Mouse (Mus musculus): Measurements from ENCODE around the gene Zc3h10. TPM values are rescaled to one million over a fixed set of nuclear protein-coding genes. Genes with fewer than 3 reads are reported as not detected.
"Not testable (repeated sequence)": the region's sequence is repeated elsewhere in the genome, so short reads cannot be mapped to it uniquely, and the experiment has no call there.

Zc3h10 gene
- polyA plus RNA-seq, 1 experiment from 2014 or later, result 16.3 TPM

DNA sequence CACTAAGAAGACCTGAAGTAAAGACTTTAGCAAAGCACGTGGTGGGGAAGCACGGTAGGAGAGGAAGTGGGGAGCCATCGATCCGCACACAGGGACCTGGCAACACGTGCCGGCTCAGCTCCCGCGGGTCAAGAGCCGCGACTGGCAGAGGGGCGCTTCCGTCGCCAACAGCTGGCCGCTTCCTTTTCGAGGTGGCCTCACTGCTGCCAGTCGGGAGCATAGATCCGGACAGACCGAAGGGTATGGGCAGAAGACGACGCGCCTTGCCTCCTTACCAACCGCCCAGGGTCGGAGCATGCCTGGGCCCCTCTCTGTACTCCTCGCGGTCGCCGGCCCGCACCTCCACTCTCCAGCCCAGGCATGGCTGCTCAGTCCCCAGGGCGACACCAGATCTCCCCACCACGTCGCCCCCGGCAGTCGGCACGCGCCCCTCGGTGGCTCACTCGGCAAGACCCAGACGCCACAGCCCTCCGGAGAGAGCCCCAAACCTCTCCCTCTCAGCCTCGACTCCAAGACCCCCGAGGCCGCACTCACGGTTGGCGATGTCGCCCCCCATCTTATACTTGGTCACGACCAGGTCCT, 17.7 kb upstream of the Zc3h10 start:
- WGBS, result under 1% methylated on average over 46 of the region's 46 CpGs
- H3K4me1 ChIP-seq (replicated peaks; ENCODE audit: control insufficient read depth, insufficient read depth, low read length), result peaks cover 13% of the 10 kb centered on the region

DNA sequence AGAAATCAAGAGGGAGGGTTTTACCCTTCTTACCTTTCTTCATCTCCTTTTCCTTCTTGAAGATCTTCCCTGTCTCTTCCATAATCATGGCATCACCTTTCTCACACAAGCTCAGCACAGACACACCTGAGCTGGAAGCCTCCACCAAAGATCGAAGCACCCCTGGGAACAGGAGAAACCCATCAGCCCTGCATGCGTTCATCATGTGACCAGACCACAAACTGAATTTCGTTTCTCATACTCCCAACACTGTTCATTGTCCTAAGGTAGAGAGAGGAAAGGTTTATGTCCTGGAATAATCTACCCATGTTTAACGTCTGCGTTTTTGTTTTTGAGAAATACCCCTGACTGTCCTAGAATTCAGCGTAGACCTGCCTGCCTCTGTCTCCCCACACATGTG, 16.0 kb upstream of the Zc3h10 start:
- no peak overlapping the region for H3K4me3 ChIP-seq (replicated peaks; ENCODE audit: low read length)
- H3K9ac ChIP-seq, result no peak overlapping the region
- peaks cover 48% of the 10 kb centered on the region for H3K36me3 ChIP-seq (replicated peaks; ENCODE audit: control insufficient read depth, insufficient read depth)
- peaks cover 13% of the 10 kb centered on the region for H3K4me1 ChIP-seq (replicated peaks; ENCODE audit: control insufficient read depth, insufficient read depth, low read length)
- WGBS, result 90% methylated on average over 6 of the region's 6 CpGs
- 0 out of 2 replicates have a peak overlapping the region, but pooled peaks have one; percentile 88 for H3K4me2 ChIP-seq (replicated peaks)
- H3K27me3 ChIP-seq (ENCODE audit: control insufficient read depth, insufficient read depth, low read length), result no peaks in the 10 kb centered on the region
- ATAC-seq (ENCODE audit: low FRiP score) (no peak), DNase-seq (ENCODE audit: low spot score) (no peak)
- no peaks in the 10 kb centered on the region for H3K9me3 ChIP-seq (ENCODE audit: control insufficient read depth, low read length)
- no peak overlapping the region for H3K27ac ChIP-seq

More for the DNA sequence above, 17.7 kb upstream of the Zc3h10 start:
- Histone ChIP-seq H3K4me2 (replicated peaks) (peak overlapping the region; percentile 88), H3K4me3 (replicated peaks; ENCODE audit: low read length) (peak overlapping the region; percentile 75), H3K27ac (peak overlapping the region; percentile 83), H3K9ac (peak overlapping the region; percentile 81), H3K36me3 (replicated peaks; ENCODE audit: control insufficient read depth, insufficient read depth) (peaks cover 30% of the 10 kb centered on the region), H3K27me3 (ENCODE audit: control insufficient read depth, insufficient read depth, low read length) (no peaks in the 10 kb centered on the region), H3K9me3 (ENCODE audit: control insufficient read depth, low read length) (no peaks in the 10 kb centered on the region)
- DNase-seq (ENCODE audit: low spot score) (no peak), ATAC-seq (ENCODE audit: low FRiP score) (no peak; the same call in 1 of the 2 replicates)

DNA sequence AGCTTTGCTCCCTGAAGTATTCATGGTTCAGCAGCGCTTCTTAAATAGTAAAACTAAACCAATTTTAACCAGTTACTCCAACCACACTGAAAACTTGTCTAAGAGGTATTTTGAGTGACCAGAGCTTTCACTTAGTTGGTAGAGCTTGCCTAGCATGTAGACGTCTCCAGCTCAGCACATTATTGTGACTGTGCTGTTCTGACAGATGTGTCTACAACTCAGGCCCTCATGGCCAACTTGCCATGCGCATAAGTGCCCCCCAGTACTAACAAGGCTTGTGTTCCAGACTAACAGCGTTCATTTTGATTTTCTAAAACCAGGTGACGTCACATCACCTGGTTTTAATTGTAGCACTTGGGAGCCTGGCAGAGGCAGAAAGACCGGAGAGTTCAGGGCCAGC, 9.4 kb upstream of the Zc3h10 start:
- no peak overlapping the region for H3K4me2 ChIP-seq (replicated peaks)
- ATAC-seq (ENCODE audit: low FRiP score) (no peak), DNase-seq (ENCODE audit: low spot score) (no peak)
- 89% methylated on average over 6 of the region's 6 CpGs for WGBS
- no peaks in the 10 kb centered on the region for H3K9me3 ChIP-seq (ENCODE audit: control insufficient read depth, low read length)
- no peaks in the 10 kb centered on the region for H3K27me3 ChIP-seq (ENCODE audit: control insufficient read depth, insufficient read depth, low read length)
- H3K9ac ChIP-seq, result no peak overlapping the region
- H3K27ac ChIP-seq, result no peak overlapping the region
- H3K4me1 ChIP-seq (replicated peaks; ENCODE audit: control insufficient read depth, insufficient read depth, low read length), result no peaks in the 10 kb centered on the region
- peaks cover 51% of the 10 kb centered on the region for H3K36me3 ChIP-seq (replicated peaks; ENCODE audit: control insufficient read depth, insufficient read depth)
- H3K4me3 ChIP-seq (replicated peaks; ENCODE audit: low read length), result no peak overlapping the region

DNA sequence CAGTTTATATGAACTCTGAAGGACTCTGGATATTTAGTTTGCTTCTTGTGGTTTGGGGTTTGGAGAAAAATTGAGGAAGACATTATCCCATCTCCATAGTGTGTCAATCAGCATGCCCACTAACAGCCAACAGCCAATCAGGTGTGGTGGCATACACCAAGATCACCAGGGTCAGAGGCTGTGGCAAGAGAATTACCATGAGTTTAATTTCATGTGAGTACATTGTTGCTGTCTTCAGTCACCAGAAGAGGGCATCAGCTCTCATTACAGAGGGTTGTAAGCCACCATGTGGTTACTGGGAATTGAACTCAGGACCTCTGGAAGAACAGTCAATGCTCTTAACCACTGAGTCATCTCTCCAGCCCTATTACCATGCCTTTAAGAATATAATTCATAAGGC, 8.7 kb upstream of the Zc3h10 start:
- Histone ChIP-seq H3K4me1 (replicated peaks; ENCODE audit: control insufficient read depth, insufficient read depth, low read length) (no peaks in the 10 kb centered on the region), H3K27me3 (ENCODE audit: control insufficient read depth, insufficient read depth, low read length) (no peaks in the 10 kb centered on the region), H3K4me3 (replicated peaks; ENCODE audit: low read length) (no peak overlapping the region), H3K36me3 (replicated peaks; ENCODE audit: control insufficient read depth, insufficient read depth) (peaks cover 45% of the 10 kb centered on the region), H3K9me3 (ENCODE audit: control insufficient read depth, low read length) (no peaks in the 10 kb centered on the region), H3K27ac (no peak overlapping the region), H3K9ac (no peak overlapping the region), H3K4me2 (replicated peaks) (no peak overlapping the region)
- DNase-seq (ENCODE audit: low spot score), result no peak
- no peak for ATAC-seq (ENCODE audit: low FRiP score)

DNA sequence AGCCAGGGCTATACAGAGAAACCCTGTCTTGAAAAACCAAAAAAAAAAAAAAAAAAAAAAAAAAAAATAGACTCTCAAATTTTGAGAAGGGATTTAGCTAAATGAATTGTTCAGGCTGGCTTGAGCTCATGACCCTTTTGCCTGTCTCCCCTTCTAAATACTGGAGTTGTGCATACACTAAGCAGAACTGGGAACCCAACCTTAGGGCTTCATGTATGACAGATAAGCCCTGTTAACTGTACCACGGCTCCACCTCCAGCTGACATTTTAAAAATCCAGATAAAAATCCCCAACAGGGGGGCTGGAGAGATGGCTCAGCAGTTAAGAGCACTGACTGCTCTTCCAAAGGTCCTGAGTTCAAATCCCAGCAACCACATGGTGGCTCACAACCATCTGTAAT, 8.0 kb upstream of the Zc3h10 start:
- H3K9ac ChIP-seq; H3K4me3 ChIP-seq (replicated peaks; ENCODE audit: low read length); H3K27me3 ChIP-seq (ENCODE audit: control insufficient read depth, insufficient read depth, low read length); H3K4me2 ChIP-seq (replicated peaks); ATAC-seq (ENCODE audit: low FRiP score); H3K9me3 ChIP-seq (ENCODE audit: control insufficient read depth, low read length); H3K27ac ChIP-seq; H3K4me1 ChIP-seq (replicated peaks; ENCODE audit: control insufficient read depth, insufficient read depth, low read length); DNase-seq (ENCODE audit: low spot score): not testable (repeated sequence)
- H3K36me3 ChIP-seq (replicated peaks; ENCODE audit: control insufficient read depth, insufficient read depth), result peaks cover 37% of the 10 kb centered on the region
- 100% methylated on average over 1 of the region's 1 CpGs for WGBS

DNA sequence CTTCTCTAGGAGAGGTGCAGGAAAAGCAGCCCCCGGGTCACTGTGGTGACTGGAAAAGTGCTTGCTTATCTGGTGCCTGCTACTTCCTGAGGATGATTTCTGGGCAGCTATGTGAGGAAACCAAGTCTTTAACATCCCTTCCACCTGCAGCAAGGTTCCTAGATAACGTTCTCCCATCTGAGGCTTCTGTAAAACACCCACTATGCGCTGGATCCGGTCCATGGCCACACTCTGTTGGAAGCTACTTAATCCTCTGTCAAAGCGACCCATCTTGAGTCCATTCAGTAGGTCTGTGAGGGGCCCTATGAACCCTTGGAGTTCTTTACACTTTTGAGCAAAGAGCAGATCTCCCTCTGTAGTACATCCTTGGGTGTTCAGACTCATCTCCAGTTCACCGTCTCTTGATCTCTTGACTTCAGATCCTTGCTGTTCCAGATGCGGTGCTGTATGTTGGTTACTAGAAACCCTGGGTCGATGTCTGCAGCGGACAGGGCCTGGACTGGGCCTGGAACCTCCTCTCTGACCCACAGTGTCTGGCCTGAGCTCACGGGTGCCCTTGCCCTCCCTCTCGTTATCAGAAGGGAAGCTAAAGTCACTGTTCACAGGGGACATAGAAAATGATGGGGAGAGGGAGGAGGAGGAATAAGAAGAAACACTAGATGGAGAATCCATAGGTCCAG, 2.7 kb upstream of the Zc3h10 start:
- peak overlapping the region; percentile 79; the same call in 1 of the 2 replicates for H3K27ac ChIP-seq
- not testable (repeated sequence) for H3K9ac ChIP-seq; H3K9me3 ChIP-seq (ENCODE audit: control insufficient read depth, low read length); H3K36me3 ChIP-seq (replicated peaks; ENCODE audit: control insufficient read depth, insufficient read depth); H3K4me3 ChIP-seq (replicated peaks; ENCODE audit: low read length); ATAC-seq (ENCODE audit: low FRiP score); H3K27me3 ChIP-seq (ENCODE audit: control insufficient read depth, insufficient read depth, low read length); H3K4me2 ChIP-seq (replicated peaks); DNase-seq (ENCODE audit: low spot score)
- 93% methylated on average over 11 of the region's 11 CpGs for WGBS
- peaks cover 11% of the 10 kb centered on the region for H3K4me1 ChIP-seq (replicated peaks; ENCODE audit: control insufficient read depth, insufficient read depth, low read length)

DNA sequence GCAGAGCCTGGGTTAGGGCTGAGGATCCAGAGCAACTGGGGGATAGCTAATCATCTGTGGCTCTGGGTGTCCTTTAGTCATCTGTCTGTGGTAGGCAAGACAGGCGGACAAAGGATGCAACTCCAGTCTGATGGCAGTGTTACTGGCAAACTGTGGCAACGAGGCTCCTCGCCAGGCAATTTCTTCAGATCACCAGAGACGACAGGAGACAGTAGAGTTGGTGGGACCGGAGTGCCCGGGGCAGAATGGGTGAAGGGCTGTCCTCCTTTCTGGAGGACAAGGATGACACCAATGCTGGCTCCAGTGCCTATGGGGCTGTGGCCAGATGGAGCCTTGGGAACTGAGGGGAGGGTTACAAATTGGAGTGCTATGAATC, 2.1 kb upstream of the Zc3h10 start:
- not testable (repeated sequence) for DNase-seq (ENCODE audit: low spot score); H3K27me3 ChIP-seq (ENCODE audit: control insufficient read depth, insufficient read depth, low read length); ATAC-seq (ENCODE audit: low FRiP score); H3K9me3 ChIP-seq (ENCODE audit: control insufficient read depth, low read length); H3K9ac ChIP-seq; H3K36me3 ChIP-seq (replicated peaks; ENCODE audit: control insufficient read depth, insufficient read depth)
- 68% methylated on average over 6 of the region's 6 CpGs for WGBS
- H3K4me3 ChIP-seq (replicated peaks; ENCODE audit: low read length), result 0 out of 2 replicates have a peak overlapping the region, but pooled peaks have one; percentile 82
- peak overlapping the region; percentile 82 for H3K4me2 ChIP-seq (replicated peaks)
- peak overlapping the region; percentile 79 for H3K27ac ChIP-seq
- H3K4me1 ChIP-seq (replicated peaks; ENCODE audit: control insufficient read depth, insufficient read depth, low read length), result peaks cover 11% of the 10 kb centered on the region

DNA sequence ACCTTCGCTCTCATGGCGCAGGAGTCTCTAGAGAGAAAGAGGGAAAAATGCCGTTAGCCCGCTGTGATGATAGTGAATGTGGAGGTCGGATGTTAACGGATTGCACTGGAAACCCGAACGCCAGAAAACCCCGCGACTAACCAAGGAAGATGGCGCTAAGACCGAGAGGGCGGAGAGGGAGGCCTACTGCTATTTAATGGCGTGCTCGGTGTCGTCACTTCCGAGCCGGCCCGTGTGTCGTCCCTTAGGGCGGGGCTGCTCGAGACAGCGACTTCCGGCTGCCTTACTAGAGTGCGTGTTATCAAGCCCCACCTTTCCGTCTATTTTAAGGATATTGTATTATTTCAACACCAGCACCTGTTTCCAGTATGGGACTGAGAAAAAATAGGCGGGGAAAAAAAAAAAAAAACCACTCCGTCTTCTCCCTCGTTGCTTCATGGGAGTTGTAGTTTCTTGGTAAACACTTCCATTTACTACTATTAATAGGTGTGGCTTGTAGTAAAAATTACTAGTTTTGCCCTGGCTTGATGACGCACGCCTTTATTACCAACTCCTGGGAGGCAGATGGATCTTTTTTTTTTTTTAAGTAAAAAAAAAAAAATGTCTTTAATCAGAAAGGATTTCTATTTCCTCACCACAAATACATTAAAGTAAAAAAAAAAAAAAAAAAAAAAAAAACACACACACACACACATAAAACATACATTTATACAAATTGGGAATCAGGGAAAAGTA, 1.5 kb upstream of the Zc3h10 start, which contains the start of gene Rpl41:
TSS of gene Rpl41 (minus strand) at position 359 of the 735 bp plus-strand sequence.
- Histone ChIP-seq H3K4me1 (replicated peaks; ENCODE audit: control insufficient read depth, insufficient read depth, low read length) (peaks cover 11% of the 10 kb centered on the region), H3K4me2 (replicated peaks) (peak within 1 kb of the TSS; percentile 82), H3K4me3 (replicated peaks; ENCODE audit: low read length) (peak within 1 kb of the TSS; percentile 82), H3K27ac (peak within 1 kb of the TSS; percentile 98), H3K9ac (peak within 1 kb of the TSS; percentile 94), H3K36me3 (replicated peaks; ENCODE audit: control insufficient read depth, insufficient read depth) (peaks cover 14% of the 10 kb centered on the region), H3K27me3 (ENCODE audit: control insufficient read depth, insufficient read depth, low read length) (no peaks in the 10 kb centered on the region), H3K9me3 (ENCODE audit: control insufficient read depth, low read length) (no peaks in the 10 kb centered on the region)
- WGBS, result under 1% methylated on average over 31 of the region's 31 CpGs
- ATAC-seq (ENCODE audit: low FRiP score), result peak; percentile 90
- peak; percentile 95 for DNase-seq (ENCODE audit: low spot score)

DNA sequence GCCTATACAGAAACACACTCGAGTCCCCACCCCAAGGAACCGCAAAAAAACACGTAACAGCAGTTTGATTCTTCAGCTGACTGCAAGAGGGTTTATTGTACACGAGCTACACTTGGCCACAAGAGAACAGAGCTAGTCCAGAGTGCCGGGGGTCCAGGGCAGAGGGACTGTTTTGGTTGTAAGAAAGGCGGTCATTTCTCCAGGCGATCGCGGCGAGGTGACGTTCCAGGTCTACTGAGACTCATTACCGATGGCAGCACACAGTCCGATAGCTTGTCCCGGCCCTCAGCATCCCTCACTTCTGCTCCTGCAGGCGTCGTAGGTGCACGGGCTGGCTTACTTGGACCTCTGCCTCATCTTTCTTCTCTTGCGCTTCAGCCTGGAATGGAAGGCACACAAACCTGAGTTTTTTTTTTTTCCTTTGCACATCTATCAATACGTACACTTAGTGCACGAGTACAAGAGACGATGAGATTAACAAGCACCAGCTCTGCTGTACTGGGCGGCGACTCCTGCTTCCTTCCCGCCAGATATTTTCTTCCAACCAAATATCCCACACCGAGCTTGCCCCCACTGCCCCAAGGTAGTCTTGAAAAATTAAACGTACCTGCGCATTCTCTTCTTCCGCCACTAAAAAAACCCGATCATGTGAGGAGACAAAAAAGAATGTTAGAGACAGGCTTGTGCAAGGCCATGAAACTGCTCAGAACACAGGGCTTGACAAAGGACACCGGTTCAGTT, 647 bp upstream of the Zc3h10 start:
- under 1% methylated on average over 27 of the region's 30 CpGs for WGBS
- H3K9me3 ChIP-seq (ENCODE audit: control insufficient read depth, low read length); ATAC-seq (ENCODE audit: low FRiP score); H3K27me3 ChIP-seq (ENCODE audit: control insufficient read depth, insufficient read depth, low read length); DNase-seq (ENCODE audit: low spot score): not testable (repeated sequence)
- H3K4me1 ChIP-seq (replicated peaks; ENCODE audit: control insufficient read depth, insufficient read depth, low read length), result peaks cover 15% of the 10 kb centered on the region
- peak overlapping the region; percentile 82 for H3K4me3 ChIP-seq (replicated peaks; ENCODE audit: low read length)
- peak overlapping the region; percentile 98 for H3K27ac ChIP-seq
- peak overlapping the region; percentile 82 for H3K4me2 ChIP-seq (replicated peaks)
- peak overlapping the region; percentile 94 for H3K9ac ChIP-seq
- peaks cover 23% of the 10 kb centered on the region for H3K36me3 ChIP-seq (replicated peaks; ENCODE audit: control insufficient read depth, insufficient read depth)

Measured in hindbrain, embryonic 14.5 days (tissue).